Mouse (Mus musculus) brown adipose tissue, adult 24 weeks (tissue): ENCODE measurements around the gene Axl. TPM values are rescaled to one million over a fixed set of nuclear protein-coding genes. Genes with fewer than 3 reads are reported as not detected.
"Not testable (repeated sequence)": the region's sequence is repeated elsewhere in the genome, so short reads cannot be mapped to it uniquely, and the experiment has no call there.

ENCODE experiments used
- H3K27ac ChIP-seq: fragments of 200-500 bp; replicated peaks from 2 replicates; pipeline ENCODE4 v1.5.1; 2012; ENCODE audit warnings: low read depth, mild to moderate bottlenecking, low read length
- H3K4me1 ChIP-seq: fragments of 200-500 bp; 2 replicates; pipeline ENCODE4 v1.6.1; 2012; ENCODE audit warnings: low read length, mixed read lengths; ENCODE audit not compliant: control insufficient read depth, insufficient read depth, insufficient read length
- H3K4me3 ChIP-seq: fragments of 200-500 bp; 2 replicates; pipeline ENCODE4 v1.5.1; 2012; ENCODE audit warnings: low read depth, mild to moderate bottlenecking, low read length, moderate library complexity; ENCODE audit not compliant: insufficient read depth
- polyA plus RNA-seq: library from polyadenylated mRNA; stranded (reverse); fragments of >200 nt; gene quantifications from 2 replicates; pipeline ENCODE4 v1.2.4, GENCODE M21; 2012; ENCODE audit not compliant: missing spikeins, insufficient read depth, insufficient read length

Axl gene
- polyA plus RNA-seq, 1 experiment: 24.1 TPM

GRCm38 (mm10) chr7:25803460-25803859, 15.0 kb upstream of the Axl start:
- H3K4me1 ChIP-seq: no peaks in the 10 kb centered on the region

GRCm38 (mm10) chr7:25802241-25803125, 14.0 kb upstream of the Axl start:
- Histone ChIP-seq H3K27ac (peak overlapping the region; percentile 63), H3K4me3 (0 out of 2 replicates have a peak overlapping the region, but pooled peaks have one; percentile 6), H3K4me1 (no peaks in the 10 kb centered on the region)

More at GRCm38 (mm10) chr7:25803460-25803859, 15.0 kb upstream of the Axl start:
- peak overlapping the region; percentile 58; the same call in 1 of the 2 replicates for H3K27ac ChIP-seq
- no peak overlapping the region for H3K4me3 ChIP-seq

- no peak overlapping the region for H3K4me3 ChIP-seq
- no peaks in the 10 kb centered on the region for H3K4me1 ChIP-seq
- no peak overlapping the region for H3K27ac ChIP-seq
Observed at GRCm38 (mm10) chr7:25801031-25801430, 12.5 kb upstream of the Axl start.

GRCm38 (mm10) chr7:25799369-25799768, 10.9 kb upstream of the Axl start:
- peaks cover 3% of the 10 kb centered on the region; the same call in 1 of the 2 replicates for H3K4me1 ChIP-seq
- H3K4me3 ChIP-seq: no peak overlapping the region
- H3K27ac ChIP-seq: no peak overlapping the region

GRCm38 (mm10) chr7:25798540-25798939, 10.0 kb upstream of the Axl start:
- H3K27ac ChIP-seq: no peak overlapping the region
- no peak overlapping the region for H3K4me3 ChIP-seq
- H3K4me1 ChIP-seq: peaks cover 3% of the 10 kb centered on the region; the same call in 1 of the 2 replicates

- H3K27ac ChIP-seq: peak overlapping the region; percentile 58; the same call in 1 of the 2 replicates
- H3K4me1 ChIP-seq: peaks cover 3% of the 10 kb centered on the region; the same call in 1 of the 2 replicates
- no peak overlapping the region for H3K4me3 ChIP-seq
Observed at GRCm38 (mm10) chr7:25794775-25795174, 6.3 kb upstream of the Axl start.

GRCm38 (mm10) chr7:25793679-25794078, 5.2 kb upstream of the Axl start:
- H3K4me3 ChIP-seq: no peak overlapping the region
- peaks cover 7% of the 10 kb centered on the region for H3K4me1 ChIP-seq
- no peak overlapping the region for H3K27ac ChIP-seq

GRCm38 (mm10) chr7:25792966-25793365, 4.5 kb upstream of the Axl start:
- H3K4me1 ChIP-seq, H3K27ac ChIP-seq, H3K4me3 ChIP-seq: not testable (repeated sequence)

- Histone ChIP-seq H3K27ac (0 out of 2 replicates have a peak overlapping the region, but pooled peaks have one; percentile 6), H3K4me1 (peaks cover 7% of the 10 kb centered on the region), H3K4me3 (no peak overlapping the region)
Observed at GRCm38 (mm10) chr7:25790615-25791014, 2.1 kb upstream of the Axl start.

GRCm38 (mm10) chr7:25789129-25789440, 580 bp upstream of the Axl start:
- H3K4me1 ChIP-seq: peaks cover 4% of the 10 kb centered on the region; the same call in 1 of the 2 replicates
- no peak overlapping the region for H3K27ac ChIP-seq
- no peak overlapping the region for H3K4me3 ChIP-seq

GRCm38 (mm10) chr7:25787456-25788219, 867 bp downstream of the Axl start:
- Histone ChIP-seq H3K4me3 (peak overlapping the region; percentile 46), H3K27ac (0 out of 2 replicates have a peak overlapping the region, but pooled peaks have one; percentile 9), H3K4me1 (peaks cover 6% of the 10 kb centered on the region; the same call in 1 of the 2 replicates)

- peaks cover 6% of the 10 kb centered on the region; the same call in 1 of the 2 replicates for H3K4me1 ChIP-seq
- H3K4me3 ChIP-seq: peak overlapping the region; percentile 31; the same call in 1 of the 2 replicates
- H3K27ac ChIP-seq: 0 out of 2 replicates have a peak overlapping the region, but pooled peaks have one; percentile 7
Observed at GRCm38 (mm10) chr7:25786974-25787373, 1.5 kb downstream of the Axl start.

- no peak overlapping the region for H3K27ac ChIP-seq
- H3K4me1 ChIP-seq: peaks cover 13% of the 10 kb centered on the region
- H3K4me3 ChIP-seq: no peak overlapping the region
Observed at GRCm38 (mm10) chr7:25785752-25786151, 2.8 kb downstream of the Axl start.

- no peak overlapping the region for H3K4me3 ChIP-seq
- H3K4me1 ChIP-seq: peaks cover 13% of the 10 kb centered on the region
- no peak overlapping the region for H3K27ac ChIP-seq
Observed at GRCm38 (mm10) chr7:25784808-25785207, 3.7 kb downstream of the Axl start.

GRCm38 (mm10) chr7:25783746-25784145, 4.8 kb downstream of the Axl start:
- Histone ChIP-seq H3K4me3 (no peak overlapping the region), H3K27ac (no peak overlapping the region), H3K4me1 (peaks cover 9% of the 10 kb centered on the region; the same call in 1 of the 2 replicates)
